Mouse (Mus musculus) kidney, embryonic 16.5 days (tissue): ENCODE data around the gene Gimap7. TPM values are rescaled to one million over a fixed set of nuclear protein-coding genes. Genes with fewer than 3 reads are reported as not detected.

Source experiments
- ATAC-seq: fragments of 200-750 bp; cut with Nextera tagmentation; 2 replicates; pipeline ENCODE4 v1.8.0; 2017; ENCODE audit warnings: moderate TSS enrichment; ENCODE audit not compliant: low FRiP score, low TSS enrichment
- H3K27ac ChIP-seq: fragments of 300-500 bp; sonication (generic); 2 replicates; pipeline ENCODE4 v1.5.1; 2014; ENCODE audit warnings: low read length
- H3K27me3 ChIP-seq: fragments of 300-500 bp; sonication (generic); 2 replicates; pipeline ENCODE4 v1.6.1; 2014; ENCODE audit warnings: low read length, control low read depth, mixed read lengths; ENCODE audit not compliant: insufficient read depth
- H3K36me3 ChIP-seq: fragments of 300-500 bp; sonication (generic); 2 replicates; pipeline ENCODE4 v1.6.1; 2014; ENCODE audit warnings: low read length, control low read depth, mixed read lengths; ENCODE audit not compliant: insufficient read depth
- H3K4me1 ChIP-seq: fragments of 300-500 bp; sonication (generic); 2 replicates; pipeline ENCODE4 v1.6.1; 2014; ENCODE audit warnings: low read length, control low read depth, mixed read lengths; ENCODE audit not compliant: insufficient read depth
- H3K4me2 ChIP-seq: fragments of 300-500 bp; sonication (generic); replicated peaks from 2 replicates; pipeline ENCODE4 v1.6.1; 2014; ENCODE audit warnings: low read depth, low read length
- H3K4me3 ChIP-seq: fragments of 300-500 bp; sonication (generic); 2 replicates; pipeline ENCODE4 v1.5.1; 2014; ENCODE audit warnings: mild to moderate bottlenecking, low read length
- H3K9ac ChIP-seq: fragments of 300-500 bp; sonication (generic); replicated peaks from 2 replicates; pipeline ENCODE4 v1.6.1; 2014; ENCODE audit warnings: low read length
- H3K9me3 ChIP-seq: fragments of 300-500 bp; sonication (generic); 2 replicates; pipeline ENCODE4 v1.6.1; 2016; ENCODE audit warnings: low read length, control low read depth
- WGBS: fragments of 180-500 bp; shearing (Covaris S2); extraction: QIAGEN DNeasy Blood & Tissue Kit; methylation state at CpG from one replicate; pipeline ENCODE4 v1.1.7; 2014; 5-methylcytosine and 5-hydroxymethylcytosine counted together
- polyA plus RNA-seq: library from polyadenylated mRNA; unstranded; fragments of >200 nt; fragmentation: Nextera tagmentation; extraction: Ambion mirVana; gene quantifications from 2 replicates; pipeline ENCODE4 v1.2.1, GENCODE M21; 2015

Gimap7 gene
- polyA plus RNA-seq, 1 experiment from 2014 or later: not detected

GRCm38 (mm10) chr6:48737688-48738087, 19.3 kb downstream of the Gimap7 start:
- ATAC-seq: no peak
- 93% methylated on average over 5 of the region's 5 CpGs for WGBS
- peaks cover 17% of the 10 kb centered on the region for H3K4me1 ChIP-seq

GRCm38 (mm10) chr6:48738961-48739779, 20.7 kb downstream of the Gimap7 start, which contains the start of gene Gimap1:
Gimap1 (plus strand) TSS chr6:48739054.
- peak within 1 kb of the TSS; percentile 90 for H3K4me2 ChIP-seq
- ATAC-seq: no peak
- H3K4me1 ChIP-seq: peaks cover 17% of the 10 kb centered on the region
- H3K36me3 ChIP-seq: no peaks in the 10 kb centered on the region
- peak within 1 kb of the TSS; percentile 84; the same call in 1 of the 2 replicates for H3K27ac ChIP-seq
- WGBS: 70% methylated on average over 15 of the region's 15 CpGs
- H3K4me3 ChIP-seq: peak within 1 kb of the TSS; percentile 35
- H3K9me3 ChIP-seq: no peaks in the 10 kb centered on the region
- peaks cover 10% of the 10 kb centered on the region for H3K27me3 ChIP-seq
- peak within 1 kb of the TSS; percentile 56 for H3K9ac ChIP-seq

More at GRCm38 (mm10) chr6:48737688-48738087, 19.3 kb downstream of the Gimap7 start:
- Histone ChIP-seq H3K36me3 (no peaks in the 10 kb centered on the region), H3K9me3 (no peaks in the 10 kb centered on the region), H3K4me2 (no peak overlapping the region), H3K9ac (no peak overlapping the region), H3K4me3 (no peak overlapping the region), H3K27me3 (peaks cover 2% of the 10 kb centered on the region), H3K27ac (no peak overlapping the region)

- H3K4me1 ChIP-seq: peaks cover 17% of the 10 kb centered on the region
- H3K9me3 ChIP-seq: no peaks in the 10 kb centered on the region
- peak overlapping the region; percentile 90 for H3K4me2 ChIP-seq
- H3K9ac ChIP-seq: peak overlapping the region; percentile 29; the same call in 1 of the 2 replicates
- no peaks in the 10 kb centered on the region for H3K36me3 ChIP-seq
- no peak for ATAC-seq
- peak overlapping the region; percentile 84; the same call in 1 of the 2 replicates for H3K27ac ChIP-seq
- peaks cover 11% of the 10 kb centered on the region for H3K27me3 ChIP-seq
- 88% methylated on average over 3 of the region's 3 CpGs for WGBS
- H3K4me3 ChIP-seq: peak overlapping the region; percentile 35
These were observed 21.3 kb downstream of the Gimap7 start for GRCm38 (mm10) chr6:48739780-48740055.

GRCm38 (mm10) chr6:48740501-48741169, 22.2 kb downstream of the Gimap7 start:
- peaks cover 11% of the 10 kb centered on the region for H3K27me3 ChIP-seq
- peak overlapping the region; percentile 84 for H3K27ac ChIP-seq
- peak overlapping the region; percentile 2; the same call in 1 of the 2 replicates for H3K9ac ChIP-seq
- no peak for ATAC-seq
- peak overlapping the region; percentile 90 for H3K4me2 ChIP-seq
- peaks cover 17% of the 10 kb centered on the region for H3K4me1 ChIP-seq
- WGBS: 61% methylated on average over 3 of the region's 3 CpGs
- peak overlapping the region; percentile 35 for H3K4me3 ChIP-seq
- H3K36me3 ChIP-seq: no peaks in the 10 kb centered on the region
- H3K9me3 ChIP-seq: no peaks in the 10 kb centered on the region

- no peaks in the 10 kb centered on the region for H3K36me3 ChIP-seq
- peak overlapping the region; percentile 90 for H3K4me2 ChIP-seq
- H3K4me3 ChIP-seq: no peak overlapping the region
- H3K9me3 ChIP-seq: no peaks in the 10 kb centered on the region
- peak overlapping the region; percentile 84 for H3K27ac ChIP-seq
- ATAC-seq: peak; percentile 59; the same call in 1 of the 2 replicates
- 16% methylated on average over 3 of the region's 3 CpGs for WGBS
- peaks cover 17% of the 10 kb centered on the region for H3K4me1 ChIP-seq
- no peak overlapping the region; the same call in 1 of the 2 replicates for H3K9ac ChIP-seq
- peaks cover 11% of the 10 kb centered on the region for H3K27me3 ChIP-seq
These were observed 22.9 kb downstream of the Gimap7 start for GRCm38 (mm10) chr6:48741273-48741672.

- no peak overlapping the region for H3K9ac ChIP-seq
- H3K4me3 ChIP-seq: peak overlapping the region; percentile 55; the same call in 1 of the 2 replicates
- peaks cover 11% of the 10 kb centered on the region for H3K27me3 ChIP-seq
- no peaks in the 10 kb centered on the region for H3K36me3 ChIP-seq
- 10% methylated on average over 9 of the region's 9 CpGs for WGBS
- no peaks in the 10 kb centered on the region for H3K9me3 ChIP-seq
- peak overlapping the region; percentile 90 for H3K4me2 ChIP-seq
- peaks cover 17% of the 10 kb centered on the region for H3K4me1 ChIP-seq
- ATAC-seq: peak; percentile 24
- peak overlapping the region; percentile 84 for H3K27ac ChIP-seq
These were observed 23.3 kb downstream of the Gimap7 start for GRCm38 (mm10) chr6:48741711-48742206.

GRCm38 (mm10) chr6:48742422-48743351, 24.3 kb downstream of the Gimap7 start:
- no peaks in the 10 kb centered on the region for H3K9me3 ChIP-seq
- H3K27me3 ChIP-seq: peaks cover 11% of the 10 kb centered on the region
- peak overlapping the region; percentile 55 for H3K4me3 ChIP-seq
- H3K4me2 ChIP-seq: peak overlapping the region; percentile 90
- WGBS: 4% methylated on average over 52 of the region's 52 CpGs
- H3K27ac ChIP-seq: peak overlapping the region; percentile 84
- no peaks in the 10 kb centered on the region for H3K36me3 ChIP-seq
- ATAC-seq: peak; percentile 67
- peak overlapping the region; percentile 60 for H3K9ac ChIP-seq
- H3K4me1 ChIP-seq: peaks cover 17% of the 10 kb centered on the region

GRCm38 (mm10) chr6:48745490-48745889, 27.1 kb downstream of the Gimap7 start:
- Histone ChIP-seq H3K27me3 (peaks cover 11% of the 10 kb centered on the region), H3K4me2 (peak overlapping the region; percentile 31), H3K4me1 (peaks cover 17% of the 10 kb centered on the region), H3K36me3 (no peaks in the 10 kb centered on the region), H3K9me3 (no peaks in the 10 kb centered on the region), H3K9ac (peak overlapping the region; percentile 22; the same call in 1 of the 2 replicates), H3K4me3 (0 out of 2 replicates have a peak overlapping the region, but pooled peaks have one; percentile 8), H3K27ac (peak overlapping the region; percentile 87)
- no peak for ATAC-seq
- 68% methylated on average over 2 of the region's 2 CpGs for WGBS
